28 mouse cellular contexts compared by ENCODE assay signal in genomic region chr5:112728432-112728831, GRCm38 (mm10).
DNase-seq lines count a peak whose midpoint lies in the region; ATAC-seq and TF ChIP-seq lines count a peak whose summit lies in the region.
"Had no signal": no experiment of that assay in that cellular context is flagged by ENCODE, and none has a peak within 500 bp of the region (broad histone marks: within the 10 kb centered on the region; RNA-seq: fewer than 3 reads in every experiment).

No protein-coding gene starts in this region.

- H3K4me1 ChIP-seq in forebrain, embryonic 13.5 days, result peaks cover 12% of the 10 kb centered on the region
- H3K4me1 ChIP-seq in forebrain, postnatal 0 days (ENCODE audit: insufficient read depth), result no peaks in the 10 kb centered on the region
- H3K4me1 ChIP-seq in hindbrain, embryonic 14.5 days (replicated peaks; ENCODE audit: control insufficient read depth, insufficient read depth, low read length), result 0 out of 2 replicates have a peak, but pooled peaks cover 10% of the 10 kb centered on the region
- H3K4me1 ChIP-seq in hindbrain, embryonic 10.5 days (replicated peaks), result peaks cover 13% of the 10 kb centered on the region
- H3K4me1 ChIP-seq in midbrain, embryonic 15.5 days, result peaks cover 6% of the 10 kb centered on the region
- no peaks in the 10 kb centered on the region for H3K4me1 ChIP-seq in midbrain, embryonic 11.5 days (ENCODE audit: control insufficient read depth, insufficient read depth, low read length)
- H3K4me1 ChIP-seq in midbrain, postnatal 0 days (ENCODE audit: insufficient read depth, low read length), result 0 out of 2 replicates have a peak, but pooled peaks cover 3% of the 10 kb centered on the region
- H3K4me1 ChIP-seq: embryonic facial prominence, embryonic 13.5 days; heart, embryonic 15.5 days had no signal

- H3K9ac ChIP-seq in forebrain, embryonic 13.5 days, result no peak overlapping the region
- H3K9ac ChIP-seq in forebrain, postnatal 0 days, result no peak overlapping the region
- H3K9ac ChIP-seq in hindbrain, embryonic 14.5 days, result no peak overlapping the region
- H3K9ac ChIP-seq in midbrain, embryonic 15.5 days, result no peak overlapping the region
- no peak overlapping the region for H3K9ac ChIP-seq in midbrain, embryonic 11.5 days (ENCODE audit: low read length)
- no peak overlapping the region for H3K9ac ChIP-seq in midbrain, postnatal 0 days (replicated peaks; ENCODE audit: low read length, poor library complexity, severe bottlenecking)
- H3K9ac ChIP-seq: embryonic facial prominence, embryonic 13.5 days; heart, embryonic 15.5 days; liver, embryonic 14.5 days had no signal

- H3K27ac ChIP-seq in forebrain, embryonic 13.5 days, result no peak overlapping the region
- no peak overlapping the region for H3K27ac ChIP-seq in forebrain, postnatal 0 days (ENCODE audit: low read depth, low read length)
- peak overlapping the region; percentile 40; the same call in 1 of the 2 replicates for H3K27ac ChIP-seq in hindbrain, embryonic 14.5 days
- no peak overlapping the region for H3K27ac ChIP-seq in hindbrain, embryonic 10.5 days
- H3K27ac ChIP-seq in midbrain, embryonic 15.5 days, result peak overlapping the region; percentile 15; the same call in 1 of the 2 replicates
- H3K27ac ChIP-seq in midbrain, embryonic 11.5 days (ENCODE audit: low read depth, low read length), result no peak overlapping the region
- H3K27ac ChIP-seq in midbrain, postnatal 0 days (ENCODE audit: low read depth, low read length), result no peak overlapping the region; the same call in 1 of the 2 replicates
- H3K27ac ChIP-seq: embryonic facial prominence, embryonic 13.5 days; heart, embryonic 10.5 days; heart, embryonic 15.5 days; liver, embryonic 14.5 days; macrophage had no signal

- peak; percentile 45; the same call in 1 of the 2 replicates for ATAC-seq in forebrain, embryonic 13.5 days
- ATAC-seq in forebrain, postnatal 0 days, result no peak
- no peak for ATAC-seq in hindbrain, embryonic 14.5 days (ENCODE audit: low FRiP score)
- no peak for ATAC-seq in midbrain, embryonic 15.5 days (replicated peaks)
- no peak for ATAC-seq in midbrain, embryonic 11.5 days (ENCODE audit: low FRiP score)
- no peak for ATAC-seq in midbrain, postnatal 0 days (ENCODE audit: low FRiP score)
- ATAC-seq: intestine, postnatal 0 days had no signal

- H3K4me3 ChIP-seq in forebrain, embryonic 13.5 days, result no peak overlapping the region
- no peak overlapping the region for H3K4me3 ChIP-seq in forebrain, postnatal 0 days (ENCODE audit: low read depth, low read length)
- H3K4me3 ChIP-seq in hindbrain, embryonic 14.5 days (replicated peaks; ENCODE audit: low read length), result no peak overlapping the region
- no peak overlapping the region for H3K4me3 ChIP-seq in hindbrain, embryonic 10.5 days
- H3K4me3 ChIP-seq in midbrain, embryonic 15.5 days, result no peak overlapping the region
- H3K4me3 ChIP-seq in midbrain, embryonic 11.5 days (ENCODE audit: low read depth, low read length), result no peak overlapping the region
- H3K4me3 ChIP-seq in midbrain, postnatal 0 days (ENCODE audit: low read depth, low read length), result no peak overlapping the region
- H3K4me3 ChIP-seq: embryonic facial prominence, embryonic 13.5 days; heart, embryonic 10.5 days; heart, embryonic 15.5 days had no signal

- no peak overlapping the region for H3K4me2 ChIP-seq in forebrain, embryonic 13.5 days
- no peak overlapping the region for H3K4me2 ChIP-seq in forebrain, postnatal 0 days (ENCODE audit: low read depth)
- no peak overlapping the region for H3K4me2 ChIP-seq in hindbrain, embryonic 14.5 days (replicated peaks)
- H3K4me2 ChIP-seq in midbrain, embryonic 15.5 days, result no peak overlapping the region
- no peak overlapping the region for H3K4me2 ChIP-seq in midbrain, embryonic 11.5 days
- H3K4me2 ChIP-seq in midbrain, postnatal 0 days (ENCODE audit: low read depth, low read length, poor library complexity, severe bottlenecking), result no peak overlapping the region
- H3K4me2 ChIP-seq: embryonic facial prominence, embryonic 13.5 days; heart, embryonic 15.5 days had no signal

- no peaks in the 10 kb centered on the region for H3K36me3 ChIP-seq in forebrain, embryonic 13.5 days (ENCODE audit: poor library complexity, severe bottlenecking)
- no peaks in the 10 kb centered on the region for H3K36me3 ChIP-seq in forebrain, postnatal 0 days (ENCODE audit: insufficient read depth)
- H3K36me3 ChIP-seq in hindbrain, embryonic 14.5 days (replicated peaks; ENCODE audit: control insufficient read depth, insufficient read depth), result no peaks in the 10 kb centered on the region
- H3K36me3 ChIP-seq in hindbrain, embryonic 10.5 days, result no peaks in the 10 kb centered on the region
- no peaks in the 10 kb centered on the region for H3K36me3 ChIP-seq in midbrain, embryonic 15.5 days (replicated peaks)
- H3K36me3 ChIP-seq in midbrain, embryonic 11.5 days (ENCODE audit: control insufficient read depth, insufficient read depth, low read length), result no peaks in the 10 kb centered on the region
- H3K36me3 ChIP-seq in midbrain, postnatal 0 days (ENCODE audit: insufficient read depth, low read length), result no peaks in the 10 kb centered on the region
- H3K36me3 ChIP-seq: embryonic facial prominence, embryonic 13.5 days; G1E had no signal

- no peak for DNase-seq in forebrain, postnatal 0 days
- no peak for DNase-seq in hindbrain, embryonic 14.5 days (ENCODE audit: low spot score)
- no peak for DNase-seq in hindbrain, embryonic 10.5 days (ENCODE audit: low spot score)
- DNase-seq in midbrain, embryonic 11.5 days (ENCODE audit: low spot score, missing footprints), result no peak
- peak; percentile 39 for DNase-seq in midbrain, postnatal 0 days (ENCODE audit: low spot score)
- no peak for DNase-seq in thymus, postnatal 36 days
- DNase-seq: adrenal gland, postnatal 10 days; cerebellum, adult 11-12 months; cerebellum, adult 9-11 months; embryo, embryonic 11 days; gastrocnemius, postnatal 25 days; heart, adult 11 months; kidney, adult 9 months; kidney, postnatal 10 days; liver; lung, adult 2 months; lung, postnatal 10 days; spleen, adult 18-20 months; thymus, postnatal 14 days had no signal

- H3K9me3 ChIP-seq in forebrain, embryonic 13.5 days (replicated peaks), result no peaks in the 10 kb centered on the region
- H3K9me3 ChIP-seq in forebrain, postnatal 0 days (ENCODE audit: low read length), result no peaks in the 10 kb centered on the region
- H3K9me3 ChIP-seq in hindbrain, embryonic 14.5 days (ENCODE audit: control insufficient read depth, low read length), result no peaks in the 10 kb centered on the region
- no peaks in the 10 kb centered on the region for H3K9me3 ChIP-seq in hindbrain, embryonic 10.5 days
- no peaks in the 10 kb centered on the region for H3K9me3 ChIP-seq in midbrain, embryonic 15.5 days
- no peaks in the 10 kb centered on the region for H3K9me3 ChIP-seq in midbrain, embryonic 11.5 days (ENCODE audit: control insufficient read depth, low read length)
- H3K9me3 ChIP-seq in midbrain, postnatal 0 days (ENCODE audit: low read length), result no peaks in the 10 kb centered on the region
- H3K9me3 ChIP-seq: embryonic facial prominence, embryonic 13.5 days; heart, embryonic 10.5 days; heart, embryonic 15.5 days had no signal

- H3K27me3 ChIP-seq in forebrain, embryonic 13.5 days, result 0 out of 2 replicates have a peak, but pooled peaks cover 2% of the 10 kb centered on the region
- H3K27me3 ChIP-seq in forebrain, postnatal 0 days (ENCODE audit: insufficient read depth, low read length), result no peaks in the 10 kb centered on the region
- H3K27me3 ChIP-seq in hindbrain, embryonic 14.5 days (ENCODE audit: control insufficient read depth, insufficient read depth, low read length), result no peaks in the 10 kb centered on the region
- no peaks in the 10 kb centered on the region for H3K27me3 ChIP-seq in hindbrain, embryonic 10.5 days (ENCODE audit: insufficient read depth, poor library complexity, severe bottlenecking)
- no peaks in the 10 kb centered on the region for H3K27me3 ChIP-seq in midbrain, embryonic 15.5 days (replicated peaks)
- no peaks in the 10 kb centered on the region for H3K27me3 ChIP-seq in midbrain, embryonic 11.5 days (ENCODE audit: control insufficient read depth, insufficient read depth, low read length)
- no peaks in the 10 kb centered on the region for H3K27me3 ChIP-seq in midbrain, postnatal 0 days (ENCODE audit: insufficient read depth, low read length)
- H3K27me3 ChIP-seq: embryonic facial prominence, embryonic 13.5 days; heart, embryonic 15.5 days had no signal

- WGBS in forebrain, embryonic 13.5 days, result 35% methylated on average over 6 of the region's 6 CpGs
- WGBS in forebrain, postnatal 0 days, result 25% methylated on average over 6 of the region's 6 CpGs
- WGBS in hindbrain, embryonic 14.5 days, result 35% methylated on average over 6 of the region's 6 CpGs
- 77% methylated on average over 6 of the region's 6 CpGs for WGBS in hindbrain, embryonic 10.5 days
- WGBS in midbrain, embryonic 15.5 days, result 43% methylated on average over 6 of the region's 6 CpGs
- WGBS in midbrain, embryonic 11.5 days, result 74% methylated on average over 6 of the region's 6 CpGs
- 47% methylated on average over 6 of the region's 6 CpGs for WGBS in midbrain, postnatal 0 days

- no peak for TF ChIP-seq CTCF in forebrain, postnatal 0 days (IDR thresholded peaks at IDR 0.05; ENCODE audit: low read depth)
- TF ChIP-seq CTCF in midbrain, postnatal 0 days (IDR thresholded peaks at IDR 0.05), result no peak

Comparison
In these comparisons a context has a peak if more than half of its experiments do, and no peak if none do; other contexts are left out.
1. H3K27ac ChIP-seq: peak in hindbrain, embryonic 14.5 days (single experiment) and midbrain, embryonic 15.5 days (single experiment); none in forebrain, embryonic 13.5 days (single experiment), forebrain, postnatal 0 days (single experiment), hindbrain, embryonic 10.5 days (single experiment), midbrain, embryonic 11.5 days (single experiment) and midbrain, postnatal 0 days (single experiment).